Mouse (Mus musculus): ENCODE measurements around the gene Gm13023. TPM values are rescaled to one million over a fixed set of nuclear protein-coding genes. Genes with fewer than 3 reads are reported as not detected.
"Not testable (repeated sequence)": the region's sequence is repeated elsewhere in the genome, so short reads cannot be mapped to it uniquely, and the experiment has no call there.

The Gm13023 gene
- not detected in 2 replicates for polyA plus RNA-seq (2015; fragmentation: Nextera tagmentation; extraction: Ambion mirVana)

DNA sequence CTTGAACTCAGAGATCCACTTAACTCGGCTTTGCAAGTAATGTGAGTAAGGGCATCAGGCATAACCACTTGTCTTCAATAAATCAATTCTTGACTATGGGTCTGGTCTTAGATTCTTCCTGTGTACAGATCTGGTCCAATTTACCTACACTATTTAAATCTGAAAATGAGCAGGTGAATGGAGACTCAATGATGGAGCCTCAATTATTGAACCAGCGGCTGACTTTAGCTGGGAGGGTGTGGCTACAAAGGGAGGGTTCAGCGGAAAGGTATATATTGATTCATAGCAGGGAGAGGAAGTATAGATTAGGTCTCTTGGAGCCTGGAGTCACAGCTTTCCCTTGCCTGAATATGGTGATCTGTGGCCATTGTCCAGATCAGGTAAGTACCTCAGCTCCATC lies at the start of gene Gm13023:
Gm13023 (plus strand) TSS at position 301 of the 400 bp plus-strand sequence.
- not testable (repeated sequence) for H3K27ac ChIP-seq (replicated peaks); H3K4me2 ChIP-seq (replicated peaks; ENCODE audit: low read depth); H3K4me1 ChIP-seq (replicated peaks; ENCODE audit: control insufficient read depth, insufficient read depth); H3K9me3 ChIP-seq (ENCODE audit: control insufficient read depth, low read length); H3K9ac ChIP-seq (ENCODE audit: low read length); DNase-seq (ENCODE audit: low spot score); ATAC-seq (ENCODE audit: low FRiP score, low TSS enrichment); H3K36me3 ChIP-seq (ENCODE audit: control insufficient read depth, insufficient read depth, low read length); H3K4me3 ChIP-seq (ENCODE audit: low read depth, low read length); H3K27me3 ChIP-seq (ENCODE audit: control insufficient read depth, insufficient read depth, low read length)
- 87% methylated on average over 3 of the region's 3 CpGs for WGBS

DNA sequence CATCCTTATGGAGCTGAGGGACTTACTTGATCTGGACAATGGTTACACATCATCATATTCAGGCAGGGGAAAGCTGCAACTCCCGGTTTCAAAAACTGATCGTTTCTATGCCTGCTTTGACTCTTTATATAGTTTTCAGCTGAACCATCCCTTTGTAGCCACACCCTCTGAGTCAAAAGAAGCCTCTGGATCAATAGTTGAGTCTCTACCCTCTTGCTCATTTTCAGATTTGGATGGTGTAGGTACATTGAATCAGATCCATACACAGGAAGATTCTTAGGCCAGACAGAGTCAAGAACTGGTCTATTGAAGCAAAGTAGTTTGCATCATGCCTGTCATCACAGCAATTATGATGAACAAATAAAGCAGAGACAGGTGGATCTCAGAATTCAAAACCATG lies 26.8 kb downstream of the Gm13023 start, which contains the start of gene Gm13084:
Gm13084 (minus strand) TSS at position 101 of the 400 bp plus-strand sequence.
- no peak for DNase-seq (ENCODE audit: low spot score)
- no peak within 1 kb of the TSS for H3K4me2 ChIP-seq (replicated peaks; ENCODE audit: low read depth)
- TF ChIP-seq EP300 (optimal IDR thresholded peaks at IDR 0.05) (no peak), CTCF (IDR thresholded peaks at IDR 0.05; ENCODE audit: low read depth) (no peak)
- no peak for ATAC-seq (ENCODE audit: low FRiP score, low TSS enrichment)
- no peak within 1 kb of the TSS for H3K27ac ChIP-seq (replicated peaks)
- H3K27me3 ChIP-seq (ENCODE audit: control insufficient read depth, insufficient read depth, low read length) = no peaks in the 10 kb centered on the region
- no peaks in the 10 kb centered on the region for H3K9me3 ChIP-seq (ENCODE audit: control insufficient read depth, low read length)
- no peak within 1 kb of the TSS for H3K4me3 ChIP-seq (ENCODE audit: low read depth, low read length)
- H3K36me3 ChIP-seq (ENCODE audit: control insufficient read depth, insufficient read depth, low read length) = no peaks in the 10 kb centered on the region
- WGBS = 87% methylated on average over 2 of the region's 2 CpGs
- no peaks in the 10 kb centered on the region for H3K4me1 ChIP-seq (replicated peaks; ENCODE audit: control insufficient read depth, insufficient read depth)
- no peak within 1 kb of the TSS for H3K9ac ChIP-seq (ENCODE audit: low read length)

Other genes starting within 250 kb of the Gm13023 start
- gene BC080695, start 237.7 kb upstream of the Gm13023 start, polyA plus RNA-seq (2015; fragmentation: Nextera tagmentation; extraction: Ambion mirVana) = not detected in 2 replicates
- not detected in 2 replicates for gene Gm13057, start 237.6 kb upstream of the Gm13023 start, polyA plus RNA-seq (2015; fragmentation: Nextera tagmentation; extraction: Ambion mirVana)
- not detected in 2 replicates for gene Gm13083, start 174.3 kb upstream of the Gm13023 start, polyA plus RNA-seq (2015; fragmentation: Nextera tagmentation; extraction: Ambion mirVana)
- gene Gm13088, start 132.1 kb upstream of the Gm13023 start, polyA plus RNA-seq (2015; fragmentation: Nextera tagmentation; extraction: Ambion mirVana) = not detected in 2 replicates
- not detected in 2 replicates for gene Gm13089, start 86.6 kb upstream of the Gm13023 start, polyA plus RNA-seq (2015; fragmentation: Nextera tagmentation; extraction: Ambion mirVana)
- not detected in 2 replicates for gene Gm13078, start 69.9 kb upstream of the Gm13023 start, polyA plus RNA-seq (2015; fragmentation: Nextera tagmentation; extraction: Ambion mirVana)
- gene Gm13084, start 26.7 kb downstream of the Gm13023 start, polyA plus RNA-seq (2015; fragmentation: Nextera tagmentation; extraction: Ambion mirVana) = not detected in 2 replicates
- gene Gm13103, start 57.1 kb downstream of the Gm13023 start, polyA plus RNA-seq (2015; fragmentation: Nextera tagmentation; extraction: Ambion mirVana) = not detected in 2 replicates
- not detected in 2 replicates for gene Pramef6, start 111.0 kb downstream of the Gm13023 start, polyA plus RNA-seq (2015; fragmentation: Nextera tagmentation; extraction: Ambion mirVana)
- gene Pramef25, start 161.7 kb downstream of the Gm13023 start, polyA plus RNA-seq (2015; fragmentation: Nextera tagmentation; extraction: Ambion mirVana) = not detected in 2 replicates
- gene Gm13101, start 177.6 kb downstream of the Gm13023 start, polyA plus RNA-seq (2015; fragmentation: Nextera tagmentation; extraction: Ambion mirVana) = not detected in 2 replicates
- not detected in 2 replicates for gene Pramef17, start 205.0 kb downstream of the Gm13023 start, polyA plus RNA-seq (2015; fragmentation: Nextera tagmentation; extraction: Ambion mirVana)

Measured in stomach, postnatal 0 days (tissue).